Mouse (Mus musculus) kidney, adult 10 weeks (tissue): ENCODE results near the gene Aimp1. TPM values are rescaled to one million over a fixed set of nuclear protein-coding genes. Genes with fewer than 3 reads are reported as not detected.

Experiments used
- polyA plus RNA-seq: library from polyadenylated mRNA; stranded (reverse); fragments of 350-450 nt; fragmentation: Illumina TruSeq; extraction: RNeasy Lipid Tissue Mini Kit (QIAGEN cat#74804); gene quantifications from one replicate; pipeline ENCODE4 v1.2.3, GENCODE M21; 2014; ENCODE audit warnings: low read depth, low replicate concordance

Aimp1 gene
- polyA plus RNA-seq: 77.8 TPM

GRCm38 (mm10) chr3:132684231-132684928 is at the start of gene Aimp1:
Gene Aimp1, minus strand, starts transcription at chr3:132684370.

GRCm38 (mm10) chr3:132683447-132684230 is 531 bp downstream of the Aimp1 start, which contains the start of gene Tbck:
Gene Tbck, plus strand, starts transcription at chr3:132684144.

GRCm38 (mm10) chr3:132629601-132630239 is 54.5 kb downstream of the Aimp1 start, which contains the start of gene Gimd1:
Gene Gimd1, plus strand, starts transcription at chr3:132629820.

Other genes starting within 250 kb of the Aimp1 start
- 1.4 TPM for gene Gimd1, start 54.5 kb downstream of the Aimp1 start, polyA plus RNA-seq
- 24.1 TPM for gene Tbck, start 226 bp downstream of the Aimp1 start, polyA plus RNA-seq